Mouse (Mus musculus): ENCODE measurements at regions not wholly inside any gene's neighbourhood (a gene's known extent, or its start where the extent isn't known, plus 50 kb on each side); places are given as distances from the start of the nearest gene placed in this dataset.

- TF ChIP-seq CTCF (IDR thresholded peaks at IDR 0.05): no peak
- TF ChIP-seq POLR2A (IDR thresholded peaks at IDR 0.05; ENCODE audit: insufficient read depth, low read depth, low read length): no peak
These were observed 53.3 kb upstream of the Eif4g2 start for GRCm38 (mm10) chr7:111136066-111136639.
